Mouse (Mus musculus) spleen, adult 12 weeks (tissue): ENCODE measurements around the gene Gm28539.
A peak's percentile ranks its signal among the peaks of the same experiment; 100 is the strongest.
"Not testable (repeated sequence)": the region's sequence is repeated elsewhere in the genome, so short reads cannot be mapped to it uniquely, and the experiment has no call there.

ENCODE experiments used
- DNase-seq: peaks from one replicate; pipeline ENCODE4 v3.0.0; 2022; ENCODE audit warnings: low spot score

Gene Gm28539

DNA sequence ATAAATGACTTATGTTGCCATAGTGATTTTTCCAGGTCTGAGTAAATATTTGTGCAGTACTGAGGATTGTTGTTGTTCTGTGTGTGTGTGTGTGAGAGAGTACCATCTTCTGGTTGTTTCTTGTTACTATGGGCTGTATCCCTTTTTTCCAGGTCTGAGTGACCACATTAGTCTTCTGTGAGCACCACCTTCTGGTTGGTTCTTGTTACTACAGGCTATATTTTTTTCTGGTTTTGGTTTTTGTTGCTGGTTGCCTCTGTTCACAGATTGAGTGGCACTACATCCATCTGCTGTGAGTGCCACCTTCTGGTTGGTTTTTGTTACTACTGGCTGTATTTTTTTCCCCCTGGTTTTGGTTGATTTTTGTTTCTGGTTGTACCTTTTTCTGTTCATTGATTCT is 22.2 kb downstream of the Gm28539 start:
- no peak for DNase-seq

GRCm38 (mm10) chr16:18860186-18860585 is 23.8 kb downstream of the Gm28539 start:
- no peak for DNase-seq

DNA sequence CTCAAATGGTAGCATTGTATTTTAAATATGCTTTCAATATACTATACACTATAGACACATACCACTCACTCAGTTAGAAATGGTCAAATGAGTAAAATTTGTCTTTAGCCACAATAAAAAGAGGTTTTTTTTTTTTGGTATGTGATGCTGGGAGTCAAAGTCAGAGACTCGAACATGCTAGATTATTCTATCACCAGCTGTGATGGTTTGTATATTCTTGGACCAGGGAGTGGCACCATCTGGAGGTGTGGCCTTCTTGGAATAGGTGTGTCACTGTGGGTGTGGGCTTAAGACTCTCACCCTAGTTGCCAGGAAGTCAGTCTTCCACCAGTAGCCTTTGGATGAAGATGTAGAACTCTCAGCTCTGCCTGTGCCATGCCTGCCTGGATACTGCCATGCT is 34.1 kb downstream of the Gm28539 start:
- not testable (repeated sequence) for DNase-seq

GRCm38 (mm10) chr16:18876091-18876441 is 39.7 kb downstream of the Gm28539 start:
- DNase-seq, result no peak

DNA sequence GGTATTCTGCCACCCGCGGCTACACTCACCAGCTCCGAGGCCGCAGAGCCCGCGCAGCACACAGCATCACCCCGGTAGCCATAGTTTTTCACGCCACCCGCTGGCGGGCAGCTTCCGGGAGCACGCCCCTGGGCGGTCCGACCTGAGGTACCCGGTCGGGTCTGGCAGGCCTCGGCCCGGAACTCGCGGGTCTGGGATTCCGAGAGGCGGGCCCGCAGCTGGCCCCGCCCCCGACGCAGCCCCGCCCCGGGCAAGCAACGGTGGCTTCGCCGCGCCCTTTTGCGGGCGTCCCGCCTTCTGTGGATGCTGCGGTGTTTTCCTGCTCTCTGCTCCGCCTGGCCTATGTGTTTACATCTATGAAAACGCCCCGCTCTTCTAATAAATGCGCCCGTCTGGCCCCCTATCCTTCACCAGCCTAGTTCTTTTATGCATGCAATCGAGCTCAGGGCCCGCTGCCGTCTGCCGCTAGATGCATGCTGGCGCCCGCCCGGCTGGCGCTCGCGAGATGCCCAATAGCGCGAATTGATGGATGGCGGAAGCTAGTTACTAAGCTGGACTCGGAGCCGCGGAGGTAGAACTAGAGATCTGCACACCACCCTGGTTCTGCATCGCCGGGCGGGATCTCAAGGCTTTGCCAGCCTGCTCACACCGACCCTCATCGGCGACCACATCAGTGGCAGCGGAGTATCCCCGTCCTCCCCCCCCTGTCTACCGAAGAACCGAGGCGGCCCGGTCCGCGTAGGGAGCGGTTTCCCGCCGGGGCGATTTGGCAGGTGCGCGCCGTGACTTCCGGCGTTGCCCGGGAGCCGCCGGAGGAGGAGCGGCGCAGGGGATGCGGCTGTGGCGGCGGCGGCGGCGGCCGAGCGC is 40.3 kb downstream of the Gm28539 start, which contains the start of the genes Mrpl40 and Hira:
TSS of gene Mrpl40 (minus strand) at position 421 of the 867 bp plus-strand sequence.
TSS of gene Hira (plus strand) at position 596 of the 867 bp plus-strand sequence.
- peak; percentile 97 for DNase-seq

DNA sequence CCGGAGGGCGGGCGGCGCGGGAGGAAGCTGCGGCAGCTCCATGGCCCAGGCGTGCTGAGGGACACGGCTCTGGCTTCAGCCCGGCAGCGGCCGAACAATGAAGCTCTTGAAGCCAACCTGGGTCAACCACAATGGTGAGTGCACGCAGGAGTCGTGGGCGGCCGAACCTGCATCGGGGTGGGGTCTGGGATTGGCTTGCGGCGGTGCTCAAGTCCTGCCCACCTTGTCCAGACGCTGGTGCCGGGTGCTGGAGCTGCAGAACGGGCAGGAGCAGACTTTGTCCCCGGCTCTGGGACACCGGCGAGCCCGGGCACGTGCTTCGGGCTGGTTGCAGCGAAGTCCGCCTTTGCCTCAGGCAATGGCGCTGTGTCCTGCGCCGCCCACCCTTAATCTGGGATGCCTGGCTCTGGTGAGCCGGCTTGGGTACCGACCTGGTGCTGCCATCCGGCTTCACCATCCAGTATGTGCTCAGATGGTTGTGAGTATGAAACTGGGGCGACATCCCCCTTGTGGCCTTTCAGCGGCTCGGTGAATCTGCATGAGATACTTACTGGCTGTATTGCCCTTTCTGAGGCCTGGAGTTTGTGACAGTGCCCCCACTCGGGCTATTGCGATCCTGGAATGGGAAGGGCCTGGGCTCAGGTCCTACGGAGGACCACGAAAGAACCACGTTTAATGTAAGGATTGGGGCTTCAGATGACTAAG is 41.2 kb downstream of the Gm28539 start:
- DNase-seq, result no peak

- peak; percentile 44 for DNase-seq
Observed at GRCm38 (mm10) chr16:18878091-18878720, 41.8 kb downstream of the Gm28539 start.

DNA sequence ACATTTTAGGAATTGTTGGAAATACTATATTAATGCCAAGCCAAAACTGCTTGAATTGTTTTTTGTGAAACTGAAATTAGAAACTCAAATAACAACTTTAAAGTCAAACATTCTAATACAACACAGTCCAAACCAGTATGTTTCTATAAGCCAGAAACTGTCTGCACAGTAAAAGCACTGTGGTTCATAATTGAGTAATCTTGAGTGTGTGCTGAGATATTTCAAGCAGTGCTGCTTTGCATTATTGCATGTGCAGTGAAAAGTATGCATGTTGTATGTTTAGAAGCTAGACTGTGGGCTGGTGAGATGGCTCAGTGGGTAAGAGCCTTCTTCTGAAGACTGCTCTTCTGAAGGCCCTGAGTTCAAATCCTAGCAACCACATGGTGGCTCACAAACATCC is 47.7 kb downstream of the Gm28539 start:
- no peak for DNase-seq

- DNase-seq, result no peak
Observed at GRCm38 (mm10) chr16:18893840-18894372, 57.5 kb downstream of the Gm28539 start.

DNA sequence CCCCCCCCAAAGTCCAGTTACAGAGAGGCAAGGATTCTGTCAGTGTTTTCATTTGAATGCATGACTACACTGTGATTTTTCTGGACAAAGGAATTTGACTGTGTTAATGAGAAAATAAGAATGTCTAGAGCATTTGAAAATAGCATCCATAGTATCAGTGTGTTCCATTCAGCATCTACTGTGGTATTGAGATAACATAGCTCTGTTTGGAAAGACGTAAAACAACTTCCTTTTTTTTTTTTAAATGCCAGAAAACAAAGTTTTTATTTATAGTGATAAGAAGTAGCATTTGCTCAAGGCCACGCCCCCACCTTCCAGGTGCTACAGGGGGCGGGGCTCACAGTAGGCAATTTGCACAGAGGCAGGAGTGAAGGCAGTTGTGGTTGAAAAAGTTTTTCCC is 58.9 kb downstream of the Gm28539 start:
- DNase-seq, result no peak

DNA sequence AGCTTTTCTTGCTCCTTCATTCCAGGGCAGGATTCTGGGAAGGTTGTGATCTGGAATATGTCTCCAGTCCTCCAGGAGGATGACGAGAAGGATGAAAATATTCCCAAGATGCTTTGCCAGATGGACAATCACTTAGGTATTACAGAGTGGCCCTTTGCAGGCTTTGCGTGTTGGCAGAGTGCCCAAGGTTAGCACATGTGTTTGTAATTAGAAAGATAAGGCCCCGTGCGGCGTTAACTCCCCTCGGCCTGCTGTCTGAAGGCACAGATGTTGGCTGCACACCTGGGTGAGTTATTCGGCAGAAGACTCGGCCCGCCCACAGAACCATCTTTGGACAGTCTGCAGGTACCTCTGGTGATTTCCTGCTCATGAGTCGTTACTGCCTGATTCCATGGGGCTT is 60.0 kb downstream of the Gm28539 start:
- peak; percentile 63 for DNase-seq

- no peak for DNase-seq
Observed at GRCm38 (mm10) chr16:18905648-18906047, 69.3 kb downstream of the Gm28539 start.

GRCm38 (mm10) chr16:18916064-18916463 is 79.7 kb downstream of the Gm28539 start:
- no peak for DNase-seq

DNA sequence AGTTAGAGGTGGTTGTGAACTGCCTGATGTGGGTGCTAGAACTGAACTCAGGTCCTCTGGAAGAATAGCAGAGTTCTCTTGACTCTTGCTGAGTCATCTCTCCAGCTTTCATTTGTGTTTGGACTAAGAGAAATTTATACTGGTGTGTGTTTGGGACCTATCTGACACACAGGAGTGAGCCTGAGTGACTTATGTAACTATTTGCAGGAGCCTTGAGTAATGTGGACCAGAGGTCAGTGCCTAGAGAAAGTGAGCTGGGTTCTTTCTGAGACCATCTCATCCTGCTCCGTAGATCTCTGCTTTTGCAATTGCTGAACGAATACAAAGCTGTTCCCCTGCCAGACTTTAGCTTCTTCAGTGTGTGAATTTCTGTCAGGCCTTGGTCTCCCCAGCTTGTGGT is 85.4 kb downstream of the Gm28539 start:
- no peak for DNase-seq

DNA sequence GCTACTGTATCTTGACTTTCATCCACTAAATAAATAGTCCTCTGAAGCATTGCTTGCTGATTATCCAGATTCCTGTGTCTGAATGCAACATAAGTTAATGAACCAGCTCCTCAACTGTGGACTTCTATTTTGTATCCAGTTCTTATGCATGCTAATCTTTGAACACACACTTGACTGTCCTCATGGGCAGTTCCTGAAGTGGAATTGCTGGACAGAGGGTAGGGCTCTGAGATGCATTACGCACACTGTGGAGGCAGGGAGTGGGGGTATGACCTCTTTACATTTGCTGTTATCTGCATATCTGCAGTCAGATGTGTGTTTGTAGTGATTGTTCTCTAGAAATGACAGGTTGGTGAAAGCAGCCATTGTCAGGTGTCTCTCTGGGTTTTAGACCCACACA is 91.6 kb downstream of the Gm28539 start:
- no peak for DNase-seq

- DNase-seq, result no peak
Observed at GRCm38 (mm10) chr16:18938321-18939082, 102.1 kb downstream of the Gm28539 start.

DNA sequence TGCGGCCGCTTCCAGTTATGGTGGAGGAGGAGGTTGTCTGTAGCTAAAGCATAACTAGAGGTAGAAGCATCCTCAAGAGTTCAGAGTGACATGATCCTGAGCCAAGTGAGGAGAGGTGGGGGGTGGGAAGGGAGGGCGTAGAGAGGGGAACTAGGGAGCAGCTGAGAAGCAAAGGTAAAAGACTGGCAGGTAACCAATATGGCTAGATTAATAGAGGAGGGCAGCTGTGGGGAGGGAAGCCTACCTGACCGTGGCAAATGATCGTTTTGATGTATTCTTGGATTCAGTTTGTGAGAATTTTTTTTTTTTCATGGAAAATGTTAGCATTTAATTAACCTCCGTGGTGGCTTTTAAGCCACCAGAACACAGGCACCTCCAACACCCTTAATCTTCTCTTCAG is 107.5 kb downstream of the Gm28539 start:
- DNase-seq, result no peak

DNA sequence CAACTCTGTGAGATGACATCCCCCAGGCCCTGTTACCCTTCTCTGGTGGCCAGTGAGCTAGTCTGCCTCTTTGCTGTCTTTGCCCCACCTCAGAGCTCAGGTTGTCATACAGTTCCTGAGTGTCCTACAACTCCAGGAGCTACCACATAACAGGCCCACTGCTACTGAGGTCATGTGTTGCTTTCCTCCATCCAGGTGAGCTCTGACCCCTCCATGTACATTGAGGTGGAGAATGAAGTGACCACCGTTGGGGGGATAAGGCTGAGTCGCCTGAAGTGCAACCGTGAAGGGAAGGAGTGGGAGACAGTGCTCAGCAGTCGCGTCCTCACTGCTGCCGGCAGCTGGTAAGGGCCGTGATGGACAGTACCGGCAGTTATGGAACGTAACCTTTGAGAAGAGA is 112.6 kb downstream of the Gm28539 start:
- DNase-seq, result no peak

- no peak for DNase-seq
Observed at GRCm38 (mm10) chr16:18950351-18950750, 114.0 kb downstream of the Gm28539 start.

GRCm38 (mm10) chr16:18952813-18953212 is 116.4 kb downstream of the Gm28539 start:
- no peak for DNase-seq

DNA sequence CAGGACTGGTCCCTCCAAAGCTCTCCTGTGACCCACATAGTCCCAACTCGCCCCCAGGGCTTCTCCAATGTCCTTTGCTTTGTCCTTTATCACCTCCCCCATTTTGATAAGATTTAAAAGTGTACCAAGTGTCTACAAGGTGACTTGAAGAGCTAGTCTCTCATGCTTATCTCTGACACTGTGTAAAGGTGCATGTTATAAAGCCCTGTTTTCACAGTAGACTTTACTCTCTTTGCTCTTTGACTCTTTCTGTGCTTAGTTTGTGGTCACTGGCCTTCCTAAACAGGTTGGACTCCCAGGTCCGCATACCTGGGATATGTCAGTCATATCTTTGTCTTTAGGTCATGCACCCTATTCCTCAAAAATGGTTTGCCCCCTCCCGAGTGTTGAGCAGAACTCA is 118.7 kb downstream of the Gm28539 start:
- DNase-seq, result no peak

DNA sequence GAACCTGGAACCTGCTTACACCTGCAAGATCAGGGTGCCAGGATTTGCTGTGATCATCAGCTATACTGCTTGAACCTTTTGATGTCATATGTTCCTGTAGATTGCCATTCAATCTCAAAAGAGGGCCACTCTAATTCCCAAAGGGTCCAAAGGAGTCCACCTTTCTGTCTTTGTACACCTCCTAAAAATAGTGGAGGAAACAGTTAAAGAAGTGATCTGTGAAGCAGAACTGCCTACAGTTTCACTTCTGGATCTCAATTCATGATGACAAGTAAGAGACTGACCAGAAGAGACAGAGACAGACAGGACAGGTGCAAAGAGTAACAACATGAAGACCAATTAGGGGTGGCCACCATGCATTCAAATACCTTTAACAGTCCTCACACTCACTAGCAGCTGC is 127.1 kb downstream of the Gm28539 start:
- DNase-seq, result no peak
